Mouse (Mus musculus) frontal cortex, postnatal 10 days (tissue): ENCODE measurements around the gene Abl1.

Experiments
- DNase-seq, 2 experiments: peaks; one replicate each; pipeline ENCODE4 v3.0.0; 2022; ENCODE audit warnings: low spot score in 2 of 2, mixed read lengths in 1 of 2

Abl1 gene

DNA sequence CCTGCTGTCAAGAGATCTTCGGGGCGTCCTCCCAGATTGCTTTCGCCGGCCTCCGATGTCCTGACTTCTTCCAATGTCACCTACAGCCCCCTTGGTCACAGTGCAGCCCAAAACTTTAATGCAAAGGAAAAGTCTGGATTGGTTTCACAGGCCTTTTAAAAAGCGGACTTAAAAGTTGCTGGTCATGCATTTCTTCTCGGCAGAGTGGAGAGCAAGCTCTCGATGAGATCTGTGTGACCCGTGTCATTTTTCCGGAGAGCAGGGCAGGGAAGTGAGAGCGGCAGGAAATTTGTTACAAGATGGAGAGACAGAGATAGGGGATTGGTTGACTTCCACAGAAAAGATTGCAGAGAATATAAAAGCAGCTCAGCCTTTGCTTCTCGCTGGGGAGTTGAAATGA, 869 bp downstream of the Abl1 start:
- no peak for DNase-seq

DNA sequence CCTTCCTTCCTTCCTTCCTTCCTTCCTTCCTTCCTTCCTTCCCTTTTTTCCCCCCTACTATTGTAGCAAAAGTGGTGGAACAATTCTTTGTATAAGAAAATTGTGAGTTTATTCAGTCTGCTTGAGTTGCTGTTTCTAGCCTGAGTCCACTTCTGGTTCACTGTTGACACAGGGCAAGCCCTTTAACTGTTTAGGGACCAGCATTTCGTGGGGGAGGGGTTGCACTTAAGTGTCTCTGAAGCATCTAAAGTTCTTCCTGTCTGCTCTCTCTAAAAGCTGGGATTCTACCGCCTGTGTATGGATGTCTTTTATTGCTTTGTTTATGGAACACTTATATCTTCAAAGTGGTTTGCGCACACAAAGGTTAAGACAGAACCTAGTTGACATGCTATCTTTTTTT, 1.9 kb downstream of the Abl1 start:
- no peak for DNase-seq

DNA sequence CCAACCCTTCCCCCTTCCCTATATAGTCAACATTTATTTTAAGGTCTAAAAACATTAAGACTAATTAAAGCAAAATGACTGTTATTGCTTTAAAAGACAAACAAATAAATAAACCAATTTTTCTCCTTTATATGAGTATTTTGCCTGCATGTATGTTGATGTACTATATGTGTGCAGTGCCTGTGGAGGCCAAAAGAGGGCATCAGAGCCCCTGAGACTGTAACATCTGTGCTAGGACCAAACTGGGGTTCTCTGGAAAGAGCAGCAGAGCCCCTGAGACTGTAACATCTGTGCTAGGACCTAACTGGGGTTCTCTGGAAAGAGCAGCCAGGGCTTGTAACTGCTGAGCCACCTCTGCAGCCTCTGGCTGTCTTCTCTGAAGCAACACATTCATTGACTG, 10.0 kb downstream of the Abl1 start:
- no peak for DNase-seq

DNA sequence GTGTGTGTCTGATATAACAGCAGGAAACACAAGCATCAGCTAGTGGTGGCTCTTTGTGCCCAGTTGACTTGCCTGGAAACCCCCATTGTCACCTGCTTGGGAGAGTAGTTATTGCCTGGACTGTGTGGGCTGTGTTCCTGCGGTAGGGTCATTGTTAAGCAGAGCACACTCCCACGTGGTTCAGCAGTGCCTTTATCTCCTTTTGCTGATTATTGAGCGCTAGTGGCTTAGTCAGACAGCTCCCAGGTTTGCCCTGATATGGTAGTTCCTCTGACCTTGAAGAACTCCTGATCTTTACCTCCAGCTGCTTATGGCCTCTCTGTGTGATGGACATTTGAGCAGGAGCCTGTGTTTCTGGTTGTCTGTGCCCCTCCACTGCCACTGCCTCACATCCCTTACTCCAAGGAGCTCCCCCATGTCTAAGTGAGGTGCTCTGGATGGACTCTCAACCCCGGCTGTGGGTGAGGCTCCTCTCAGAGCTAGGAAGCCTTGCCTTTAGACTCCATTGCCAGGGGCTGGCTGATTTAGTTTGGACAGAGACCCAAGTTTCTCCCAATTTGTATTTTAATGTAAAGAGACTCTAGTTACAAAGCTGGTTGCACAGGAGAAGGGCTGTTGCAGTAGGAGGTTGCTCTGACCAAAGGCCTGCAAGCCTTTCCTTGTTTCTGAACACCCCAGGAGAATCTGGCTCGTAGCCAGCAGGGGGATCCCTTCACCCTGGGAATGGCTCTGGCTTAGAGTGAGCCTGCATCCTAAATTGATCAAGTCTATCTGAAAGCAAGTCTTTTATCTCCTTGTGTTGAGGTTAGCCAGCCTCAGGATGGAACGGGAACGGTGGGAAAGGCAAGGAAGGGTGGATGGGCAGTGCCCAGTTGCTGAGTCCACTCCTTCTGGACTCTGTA, 12.6 kb downstream of the Abl1 start:
- DNase-seq = no peak

DNA sequence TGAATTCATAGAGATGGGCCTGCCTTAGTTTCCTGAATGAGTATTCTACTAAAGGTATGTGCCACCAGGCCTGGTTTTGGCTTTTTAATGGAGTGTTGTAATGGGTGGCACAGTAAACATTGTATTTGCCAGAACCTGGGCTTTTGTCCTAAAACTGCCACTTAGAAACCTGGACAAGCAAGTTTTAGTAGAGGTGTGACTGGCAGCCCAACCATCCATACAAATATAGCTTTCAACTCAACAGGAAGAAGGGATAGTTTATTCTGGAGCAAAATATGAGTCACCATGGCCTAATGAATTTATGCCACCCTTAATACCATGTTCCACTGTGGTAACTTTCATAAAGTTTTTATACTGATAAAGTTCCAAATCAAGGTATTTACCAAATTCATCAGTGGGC, 15.1 kb downstream of the Abl1 start:
- no peak for DNase-seq

DNA sequence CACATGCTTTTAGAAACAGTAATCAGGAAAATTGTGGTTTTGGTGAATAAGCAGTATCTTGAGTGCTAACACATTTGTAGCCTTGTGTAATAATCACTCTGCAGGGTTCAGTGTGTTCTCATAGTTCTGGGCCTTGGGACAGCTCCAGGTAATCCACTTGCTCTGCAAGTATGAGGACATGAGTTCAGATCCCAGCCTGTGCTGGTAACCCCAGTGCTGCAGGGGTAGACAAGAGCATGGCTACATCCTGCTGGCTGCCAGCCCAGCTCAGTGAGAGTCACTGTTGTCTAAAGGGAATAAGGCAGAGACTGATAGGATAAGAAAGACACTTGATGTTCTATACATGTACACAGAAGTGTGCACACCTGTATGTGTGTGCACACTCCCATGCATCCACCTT, 17.7 kb downstream of the Abl1 start:
- no peak for DNase-seq

DNA sequence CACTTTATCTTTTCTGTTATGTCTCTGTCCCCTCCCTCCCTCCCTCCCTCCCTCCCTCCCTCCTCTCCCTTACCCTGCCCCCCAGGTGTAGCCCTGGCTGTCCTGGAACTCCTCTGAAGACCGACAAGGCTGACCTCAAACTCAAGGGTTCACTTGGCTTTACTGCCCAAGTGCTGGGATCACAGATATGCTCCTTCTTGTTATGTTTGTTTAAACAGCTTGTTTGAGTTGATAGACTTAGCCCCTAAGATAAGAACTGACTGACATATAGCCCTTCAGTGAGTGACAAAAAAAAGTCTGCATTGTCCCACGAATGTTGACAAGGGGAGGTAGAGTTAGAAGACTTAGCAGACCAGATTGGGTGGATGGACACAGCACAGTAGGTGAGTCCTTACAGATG, 18.4 kb downstream of the Abl1 start:
- DNase-seq = no peak

DNA sequence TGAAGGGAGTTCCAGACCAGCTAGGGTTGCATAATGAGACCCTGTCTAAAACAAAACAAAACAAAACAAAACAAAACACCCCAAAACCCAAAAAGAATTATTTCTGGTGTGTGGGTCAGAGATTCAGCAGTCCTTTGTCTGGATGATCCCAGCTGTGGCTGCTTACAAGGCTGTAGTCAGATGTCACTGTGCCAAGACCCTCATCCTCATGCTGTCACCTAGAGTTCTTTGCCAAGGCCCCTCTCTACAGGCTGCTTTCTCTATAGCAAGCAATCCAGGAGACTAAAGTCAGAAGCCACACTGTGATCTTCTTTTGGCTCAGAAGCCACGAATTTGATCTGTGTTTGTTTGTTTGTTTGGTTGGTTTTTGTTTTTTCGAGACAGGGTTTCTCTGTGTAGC, 24.5 kb downstream of the Abl1 start:
- no peak for DNase-seq

DNA sequence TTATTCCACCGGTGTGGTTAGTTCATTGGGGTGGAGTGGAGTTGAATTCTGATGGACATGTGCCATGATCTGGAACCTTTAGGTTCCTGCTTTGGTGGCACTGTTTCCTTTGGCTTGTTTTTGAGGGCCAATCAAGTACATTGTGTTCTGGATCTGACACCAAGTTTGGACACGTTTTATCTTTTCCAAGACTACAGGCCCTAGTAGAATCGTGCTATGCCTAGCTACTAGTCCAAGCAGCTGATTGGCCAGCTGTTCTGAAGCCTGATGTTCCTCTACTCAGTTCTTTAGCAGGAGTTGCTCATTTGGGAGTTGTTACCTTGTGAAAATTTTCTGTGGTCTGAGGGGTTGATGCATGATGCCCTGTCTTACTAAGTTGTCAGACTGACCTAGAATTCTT, 25.6 kb downstream of the Abl1 start:
- DNase-seq = no peak

DNA sequence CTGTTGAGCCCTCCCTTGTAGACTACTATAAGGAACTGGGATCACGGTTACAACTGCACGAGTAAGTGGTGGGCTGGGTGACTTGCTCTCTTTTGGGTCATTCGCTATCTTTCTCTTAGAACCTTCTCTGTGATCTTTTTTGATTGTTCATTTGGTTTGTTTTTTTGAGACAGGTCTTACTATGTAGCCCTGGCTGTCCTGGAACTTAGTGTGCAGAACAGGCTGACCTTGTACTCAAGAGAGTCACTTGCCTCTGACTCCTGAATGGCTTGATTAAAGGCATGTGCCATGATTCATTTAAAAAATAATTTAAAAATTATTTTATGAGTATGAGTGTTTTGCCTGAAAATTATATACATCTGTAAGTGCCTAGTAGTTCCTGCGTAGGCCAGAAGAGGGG, 26.6 kb downstream of the Abl1 start:
- DNase-seq = no peak

DNA sequence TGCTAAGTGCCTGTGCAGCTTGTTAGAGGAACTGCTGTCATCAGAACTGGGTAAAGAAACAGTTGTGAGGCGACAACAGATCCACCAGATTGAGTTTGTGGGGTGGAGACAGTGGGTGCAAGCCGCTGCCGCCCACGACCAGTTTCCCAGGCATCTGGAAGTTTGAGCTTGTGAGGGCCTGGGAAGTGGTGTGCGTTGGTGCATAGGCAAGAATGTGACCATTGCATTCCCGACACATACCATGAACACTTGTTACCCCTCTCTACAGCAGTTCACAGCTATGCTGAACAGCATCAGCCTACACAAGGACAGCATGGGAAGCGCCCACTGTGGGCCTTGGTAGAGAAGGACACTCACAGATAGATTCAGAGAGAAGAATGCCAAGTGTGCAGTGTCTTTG, 27.8 kb downstream of the Abl1 start:
- DNase-seq = no peak

DNA sequence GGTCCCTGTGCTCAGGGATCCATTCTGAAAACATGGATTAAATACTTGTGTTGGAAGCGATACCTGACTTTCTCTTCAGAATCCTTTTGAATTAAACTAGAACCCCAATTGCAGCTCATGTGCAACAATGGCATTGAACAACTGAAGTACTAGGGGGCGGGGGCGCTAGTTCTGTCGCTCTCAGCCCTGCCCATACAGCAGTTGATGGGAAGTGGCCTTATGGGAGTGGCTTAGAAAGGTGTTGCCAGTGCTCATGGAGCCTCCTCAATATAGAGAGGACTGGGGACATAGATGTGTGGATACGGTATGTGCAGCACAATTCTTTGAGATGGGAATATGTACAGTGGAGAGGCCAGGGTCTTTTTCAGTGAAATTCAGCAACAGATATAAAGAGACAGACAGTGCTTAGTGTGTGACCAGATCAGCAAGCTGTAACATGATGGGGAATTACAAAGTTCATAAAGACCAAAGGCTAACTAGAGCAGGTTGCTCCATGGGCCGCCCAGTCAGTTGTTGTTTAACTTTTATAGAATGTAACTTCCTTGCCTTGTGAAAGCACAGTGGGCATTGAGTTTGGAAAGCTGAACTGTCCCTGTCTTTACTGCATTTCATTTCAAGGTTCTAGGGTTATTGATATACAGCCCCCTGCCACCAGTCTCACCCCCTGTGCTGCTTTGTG, 31.2 kb downstream of the Abl1 start:
- no peak for DNase-seq

DNA sequence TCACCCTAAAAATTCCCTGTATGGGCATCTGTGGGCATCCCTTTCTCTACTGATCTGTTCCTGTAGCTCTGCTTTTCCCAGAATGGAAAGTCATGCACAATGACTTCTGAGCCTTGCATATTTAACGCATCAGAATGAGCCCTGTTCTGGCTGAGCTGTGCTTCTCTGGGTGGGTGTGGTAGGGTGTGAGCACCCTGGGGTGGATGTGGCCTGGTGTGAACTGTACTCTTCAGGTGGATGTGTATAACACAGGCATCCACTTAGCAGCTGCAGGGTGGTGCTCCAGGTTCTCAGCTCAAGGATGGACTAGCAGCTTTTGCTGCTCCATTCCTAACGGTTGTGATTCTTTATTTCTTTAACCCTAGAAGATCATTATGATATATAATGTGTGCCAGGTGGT, 31.8 kb downstream of the Abl1 start:
- no peak for DNase-seq

DNA sequence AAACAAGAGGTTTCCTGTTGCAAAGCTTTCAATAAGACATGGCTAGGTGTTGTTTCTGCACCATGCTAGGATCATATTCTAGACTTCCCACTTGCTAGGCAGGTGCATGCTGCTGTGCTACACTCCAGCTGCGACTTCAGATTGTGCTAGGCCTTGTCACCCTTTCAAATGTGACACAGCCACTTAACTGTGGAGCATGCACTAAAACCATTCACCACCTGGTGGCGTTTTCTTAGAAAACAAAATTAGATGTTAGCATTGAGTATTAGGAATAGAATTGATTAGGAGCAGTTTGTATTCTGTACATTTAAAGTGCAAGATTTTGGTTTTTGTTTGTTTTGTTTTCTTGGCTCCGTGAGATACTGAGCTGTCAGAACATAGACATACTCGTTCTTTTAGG, 32.6 kb downstream of the Abl1 start:
- no peak for DNase-seq

DNA sequence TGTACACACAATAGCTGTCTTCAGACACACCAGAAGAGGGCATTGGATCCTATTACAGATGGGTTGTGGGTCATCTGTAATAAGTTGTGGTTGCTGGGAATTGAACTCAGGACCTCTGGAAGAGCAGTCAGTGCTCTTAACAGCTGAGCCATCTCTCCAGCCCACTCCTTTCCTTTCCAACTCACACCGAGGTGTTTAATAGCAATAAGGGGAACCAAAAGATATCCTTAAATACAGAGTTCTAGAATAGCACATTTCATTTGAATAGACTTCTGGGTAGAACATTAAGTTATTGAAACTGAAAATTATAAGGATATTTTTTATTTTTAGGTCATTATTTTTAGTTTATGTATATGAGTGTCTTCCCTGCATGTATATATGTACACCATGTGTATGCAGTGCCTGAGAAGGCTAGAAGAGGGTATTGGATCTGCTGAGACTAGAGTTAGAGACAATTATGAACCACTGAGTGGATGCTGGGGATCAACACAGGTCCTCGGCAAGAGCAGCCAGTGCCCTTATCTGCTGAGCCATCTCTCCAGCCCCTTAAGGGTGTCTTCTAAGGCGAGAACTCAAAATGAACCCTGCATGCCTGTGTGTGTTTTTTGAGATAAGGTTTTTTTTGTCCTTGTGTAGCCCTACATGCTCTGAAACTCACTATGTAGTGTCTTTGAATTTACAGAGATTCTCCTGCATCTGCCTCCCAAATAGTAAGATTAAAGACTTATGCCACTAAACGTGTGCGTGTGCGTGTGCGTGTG, 36.7 kb downstream of the Abl1 start:
- DNase-seq = no peak

DNA sequence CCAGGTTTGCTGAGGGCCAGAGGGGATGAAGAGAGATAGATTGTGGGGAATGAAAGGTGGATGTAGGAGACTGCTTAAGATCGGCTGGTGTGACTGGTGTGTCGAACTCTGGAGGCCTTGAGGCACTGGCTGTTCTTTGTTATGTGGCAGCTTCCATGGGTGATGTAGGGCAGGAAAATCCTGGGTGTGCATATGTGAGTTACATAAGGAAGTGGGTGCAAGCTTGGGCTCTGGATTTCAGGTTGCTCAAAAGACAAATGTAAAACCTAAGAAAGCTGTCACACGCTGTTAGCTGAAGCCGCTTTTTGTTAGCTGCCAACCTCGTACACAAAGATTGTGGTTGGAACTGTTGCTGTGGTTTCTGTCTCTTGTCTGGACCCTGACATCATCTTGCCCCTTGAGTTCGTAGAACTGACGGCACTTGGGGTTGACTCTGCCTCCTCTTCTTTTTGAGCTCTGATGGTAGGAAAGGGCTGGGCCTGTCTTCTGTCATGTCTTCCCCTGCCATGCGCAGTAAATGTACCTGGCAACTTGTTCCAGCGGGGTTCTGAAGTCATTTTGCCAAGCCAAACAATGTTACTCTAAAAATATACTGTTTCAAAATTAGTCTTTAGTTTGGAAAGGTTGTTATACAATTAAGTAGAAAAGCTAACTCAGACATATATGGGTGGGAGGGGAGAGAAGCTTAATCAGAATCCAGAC, 39.6 kb downstream of the Abl1 start:
- DNase-seq = no peak

DNA sequence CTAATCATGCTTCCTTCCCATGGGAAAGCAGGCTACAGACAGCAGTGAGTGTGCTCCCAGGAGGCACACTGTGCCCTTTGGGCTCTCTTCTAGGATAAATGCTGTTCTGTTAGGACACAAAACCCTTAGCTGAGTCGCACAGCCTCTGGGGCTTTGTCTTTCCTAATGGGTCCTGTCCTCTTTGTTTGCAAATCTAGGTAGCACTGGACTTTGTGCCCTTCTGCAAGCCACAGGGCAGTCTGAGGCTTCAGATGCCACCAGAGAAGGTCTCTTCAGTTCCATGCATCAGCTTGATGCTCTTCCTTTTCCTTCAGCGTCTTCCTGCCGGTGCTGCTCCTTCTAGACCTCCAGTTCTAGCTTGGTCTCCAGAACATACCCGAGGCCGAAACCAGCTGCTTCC, 42.5 kb downstream of the Abl1 start:
- DNase-seq = no peak

DNA sequence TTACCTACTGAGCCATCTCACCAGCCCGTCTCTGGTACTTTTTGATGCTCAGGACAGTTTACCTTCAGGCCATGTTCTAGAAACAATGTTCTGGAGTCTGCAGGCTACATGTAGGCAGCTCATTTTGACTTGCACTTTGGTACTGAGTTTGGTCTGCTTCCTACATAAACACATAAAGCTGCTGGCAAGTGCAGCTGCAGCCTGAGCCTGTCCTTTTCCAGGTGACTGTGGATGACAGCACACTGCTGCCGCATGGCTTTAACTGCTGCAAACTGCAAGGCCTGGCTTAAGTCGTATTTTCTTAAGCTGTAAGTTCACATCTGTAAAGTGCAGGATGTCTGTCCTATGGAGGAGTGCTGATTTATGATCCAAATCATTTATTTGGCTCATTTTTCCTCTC, 44.3 kb downstream of the Abl1 start:
- no peak for DNase-seq

DNA sequence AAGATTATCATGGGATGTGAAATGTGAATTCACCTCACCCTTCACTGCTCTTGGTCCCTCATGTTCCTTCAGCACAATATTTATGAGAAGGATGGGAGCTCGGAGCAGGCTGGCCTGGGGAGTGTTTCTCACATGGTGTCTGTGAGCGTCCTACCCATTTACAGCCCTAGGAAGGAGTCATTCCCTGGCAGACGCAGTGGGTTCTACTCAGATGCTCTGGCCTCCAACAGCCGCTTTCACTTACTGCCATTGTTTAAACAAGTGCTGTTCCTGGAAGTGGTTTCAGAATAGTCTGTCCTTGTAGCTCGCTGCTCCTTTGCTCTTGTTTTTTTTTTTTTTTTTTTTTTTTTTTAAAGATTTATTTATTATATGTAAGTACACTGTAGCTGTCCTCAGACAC, 45.4 kb downstream of the Abl1 start:
- DNase-seq = no peak

DNA sequence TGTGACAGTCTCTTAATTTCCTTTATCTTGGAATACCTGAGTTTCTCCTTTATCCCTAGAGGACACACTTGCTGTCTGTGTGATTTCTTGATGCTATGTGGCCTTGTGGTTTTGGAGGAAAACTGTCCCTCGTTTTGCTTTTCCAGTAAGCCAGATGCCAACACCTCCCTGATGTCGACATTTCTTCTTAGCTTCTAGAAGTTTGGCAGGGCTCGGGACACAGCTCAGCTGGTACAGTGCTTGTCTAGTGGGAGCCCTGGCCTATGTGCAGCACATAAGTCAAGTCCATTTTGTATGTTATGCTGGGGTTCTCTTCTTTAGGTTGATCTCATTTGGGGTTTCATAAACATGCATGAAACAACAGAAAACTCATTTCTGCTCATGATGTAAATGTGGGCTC, 50.9 kb downstream of the Abl1 start:
- no peak for DNase-seq

DNA sequence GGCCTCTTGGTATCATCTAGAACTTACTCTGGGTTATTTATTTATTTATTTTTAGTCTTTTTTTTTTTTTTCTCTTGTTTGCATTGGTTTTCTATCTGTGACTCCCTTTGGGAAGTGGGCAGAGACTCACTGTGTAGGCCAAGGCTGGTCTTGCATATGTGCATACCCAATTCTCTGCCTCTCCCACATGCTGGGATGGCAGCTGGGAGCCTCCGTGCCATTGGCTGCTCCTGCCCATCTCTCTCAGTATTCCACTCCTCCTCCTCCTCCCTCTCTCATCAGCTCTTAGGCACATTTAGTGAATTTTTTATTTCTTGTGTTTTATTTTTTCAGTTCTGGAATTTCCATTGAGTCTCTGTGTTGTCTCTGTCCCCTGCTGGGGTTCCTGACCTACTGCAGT, 53.6 kb downstream of the Abl1 start:
- DNase-seq = no peak

DNA sequence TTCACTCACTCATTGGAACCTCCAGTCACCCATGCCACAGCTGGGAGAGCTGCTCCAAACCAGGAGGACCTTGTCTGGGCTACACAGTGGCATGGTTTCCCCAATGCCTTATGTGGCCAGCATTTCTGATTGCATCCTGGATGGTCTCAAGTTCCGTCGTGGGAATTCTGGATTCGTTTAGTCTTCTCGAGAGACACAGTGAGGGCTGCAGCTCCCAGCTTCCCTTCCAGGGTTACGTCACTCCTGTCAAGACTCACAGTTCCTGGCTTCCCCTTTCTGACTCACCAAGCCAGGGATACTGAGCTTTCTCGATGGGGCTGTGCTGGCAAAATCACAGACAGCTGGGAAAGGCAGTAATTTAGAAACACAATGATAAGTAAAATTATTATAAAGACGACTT, 54.0 kb downstream of the Abl1 start:
- DNase-seq = no peak
